Mouse (Mus musculus): ENCODE data around the gene Nup93. TPM values are rescaled to one million over a fixed set of nuclear protein-coding genes. Genes with fewer than 3 reads are reported as not detected.

Nup93 gene
- polyA plus RNA-seq, 1 experiment, result 5.4 TPM

- no peaks in the 10 kb centered on the region for H3K27me3 ChIP-seq (ENCODE audit: control insufficient read depth, insufficient read depth, low read length)
- 6% methylated on average over 17 of the region's 17 CpGs for WGBS
Observed at GRCm38 (mm10) chr8:94186542-94186941, 27.8 kb upstream of the Nup93 start.

GRCm38 (mm10) chr8:94187290-94188002, 26.9 kb upstream of the Nup93 start:
- no peaks in the 10 kb centered on the region for H3K36me3 ChIP-seq (ENCODE audit: control insufficient read depth, insufficient read depth, low read length)
- no peak overlapping the region for H3K4me3 ChIP-seq (ENCODE audit: low read depth, low read length)
- H3K27me3 ChIP-seq (ENCODE audit: control insufficient read depth, insufficient read depth, low read length), result no peaks in the 10 kb centered on the region
- no peak for TF ChIP-seq POLR2A (IDR thresholded peaks at IDR 0.05; ENCODE audit: low read depth, low read length)
- TF ChIP-seq CTCF (IDR thresholded peaks at IDR 0.05; ENCODE audit: extremely low read depth, insufficient read length, insufficient replicate concordance, low read depth, low read length), result no peak
- peaks cover 32% of the 10 kb centered on the region for H3K4me1 ChIP-seq (ENCODE audit: control insufficient read depth, insufficient read depth, insufficient read length, low read length)
- H3K27ac ChIP-seq (ENCODE audit: insufficient read depth, low read depth, low read length), result no peak overlapping the region
- 52% methylated on average over 21 of the region's 21 CpGs for WGBS

More at GRCm38 (mm10) chr8:94186542-94186941, 27.8 kb upstream of the Nup93 start:
- peak; percentile 81 for TF ChIP-seq CTCF (IDR thresholded peaks at IDR 0.05; ENCODE audit: extremely low read depth, insufficient read length, insufficient replicate concordance, low read depth, low read length)
- TF ChIP-seq POLR2A (IDR thresholded peaks at IDR 0.05; ENCODE audit: low read depth, low read length), result peak; percentile 55; the same call in 1 of the 2 replicates
- Histone ChIP-seq H3K4me3 (ENCODE audit: low read depth, low read length) (peak overlapping the region; percentile 49), H3K36me3 (ENCODE audit: control insufficient read depth, insufficient read depth, low read length) (no peaks in the 10 kb centered on the region), H3K27ac (ENCODE audit: insufficient read depth, low read depth, low read length) (peak overlapping the region; percentile 21; the same call in 1 of the 2 replicates), H3K4me1 (ENCODE audit: control insufficient read depth, insufficient read depth, insufficient read length, low read length) (peaks cover 33% of the 10 kb centered on the region)

GRCm38 (mm10) chr8:94189275-94190031, 24.9 kb upstream of the Nup93 start:
- H3K4me1 ChIP-seq (ENCODE audit: control insufficient read depth, insufficient read depth, insufficient read length, low read length), result peaks cover 30% of the 10 kb centered on the region; the same call in 1 of the 2 replicates
- no peak for TF ChIP-seq POLR2A (IDR thresholded peaks at IDR 0.05; ENCODE audit: low read depth, low read length)
- TF ChIP-seq CTCF (IDR thresholded peaks at IDR 0.05; ENCODE audit: extremely low read depth, insufficient read length, insufficient replicate concordance, low read depth, low read length), result no peak
- H3K36me3 ChIP-seq (ENCODE audit: control insufficient read depth, insufficient read depth, low read length), result no peaks in the 10 kb centered on the region
- H3K27ac ChIP-seq (ENCODE audit: insufficient read depth, low read depth, low read length), result no peak overlapping the region
- no peaks in the 10 kb centered on the region for H3K27me3 ChIP-seq (ENCODE audit: control insufficient read depth, insufficient read depth, low read length)
- WGBS, result 31% methylated on average over 13 of the region's 13 CpGs
- H3K4me3 ChIP-seq (ENCODE audit: low read depth, low read length), result no peak overlapping the region

- Histone ChIP-seq H3K27me3 (ENCODE audit: control insufficient read depth, insufficient read depth, low read length) (no peaks in the 10 kb centered on the region), H3K4me1 (ENCODE audit: control insufficient read depth, insufficient read depth, insufficient read length, low read length) (peaks cover 28% of the 10 kb centered on the region; the same call in 1 of the 2 replicates), H3K4me3 (ENCODE audit: low read depth, low read length) (peak overlapping the region; percentile 53), H3K27ac (ENCODE audit: insufficient read depth, low read depth, low read length) (peak overlapping the region; percentile 35), H3K36me3 (ENCODE audit: control insufficient read depth, insufficient read depth, low read length) (no peaks in the 10 kb centered on the region)
- WGBS, result 15% methylated on average over 21 of the region's 21 CpGs
- TF ChIP-seq POLR2A (IDR thresholded peaks at IDR 0.05; ENCODE audit: low read depth, low read length) (no peak), CTCF (IDR thresholded peaks at IDR 0.05; ENCODE audit: extremely low read depth, insufficient read length, insufficient replicate concordance, low read depth, low read length) (0 out of 2 replicates have a peak, but pooled peaks have one; percentile 0)
Observed at GRCm38 (mm10) chr8:94191101-94191691, 23.2 kb upstream of the Nup93 start.

GRCm38 (mm10) chr8:94192926-94193325, 21.4 kb upstream of the Nup93 start:
- no peak overlapping the region for H3K4me3 ChIP-seq (ENCODE audit: low read depth, low read length)
- no peak overlapping the region for H3K27ac ChIP-seq (ENCODE audit: insufficient read depth, low read depth, low read length)
- 70% methylated on average over 1 of the region's 1 CpGs for WGBS
- no peaks in the 10 kb centered on the region for H3K27me3 ChIP-seq (ENCODE audit: control insufficient read depth, insufficient read depth, low read length)
- no peak for TF ChIP-seq POLR2A (IDR thresholded peaks at IDR 0.05; ENCODE audit: low read depth, low read length)
- no peak for TF ChIP-seq CTCF (IDR thresholded peaks at IDR 0.05; ENCODE audit: extremely low read depth, insufficient read length, insufficient replicate concordance, low read depth, low read length)
- peaks cover 18% of the 10 kb centered on the region; the same call in 1 of the 2 replicates for H3K4me1 ChIP-seq (ENCODE audit: control insufficient read depth, insufficient read depth, insufficient read length, low read length)
- no peaks in the 10 kb centered on the region for H3K36me3 ChIP-seq (ENCODE audit: control insufficient read depth, insufficient read depth, low read length)

- Histone ChIP-seq H3K36me3 (ENCODE audit: control insufficient read depth, insufficient read depth, low read length) (no peaks in the 10 kb centered on the region), H3K4me3 (ENCODE audit: low read depth, low read length) (no peak overlapping the region), H3K27me3 (ENCODE audit: control insufficient read depth, insufficient read depth, low read length) (no peaks in the 10 kb centered on the region), H3K4me1 (ENCODE audit: control insufficient read depth, insufficient read depth, insufficient read length, low read length) (peaks cover 12% of the 10 kb centered on the region; the same call in 1 of the 2 replicates), H3K27ac (ENCODE audit: insufficient read depth, low read depth, low read length) (no peak overlapping the region)
- WGBS, result 23% methylated on average over 7 of the region's 7 CpGs
- TF ChIP-seq CTCF (IDR thresholded peaks at IDR 0.05; ENCODE audit: extremely low read depth, insufficient read length, insufficient replicate concordance, low read depth, low read length) (no peak), POLR2A (IDR thresholded peaks at IDR 0.05; ENCODE audit: low read depth, low read length) (no peak)
Observed at GRCm38 (mm10) chr8:94194591-94195223, 19.7 kb upstream of the Nup93 start.

Data from small intestine, adult 2 months (tissue).